Mouse (Mus musculus) lung, postnatal 0 days (tissue): ENCODE data around the gene Sugp1.

Source experiments
- CTCF ChIP-seq: IDR thresholded peaks from 2 replicates; pipeline ENCODE4 v1.5.1; 2016; ENCODE audit warnings: antibody characterized with exemption, mild to moderate bottlenecking
- EP300 ChIP-seq: IDR thresholded peaks from 2 replicates; pipeline ENCODE4 v1.6.1; 2016; ENCODE audit warnings: antibody characterized with exemption, mild to moderate bottlenecking, control low read depth

- no peak for TF ChIP-seq CTCF
- no peak for TF ChIP-seq EP300
These were observed 57.6 kb downstream of the Sugp1 start for GRCm38 (mm10) chr8:70100241-70100640.
